8 mouse cellular contexts compared by ENCODE assay signal in the genomic region with DNA sequence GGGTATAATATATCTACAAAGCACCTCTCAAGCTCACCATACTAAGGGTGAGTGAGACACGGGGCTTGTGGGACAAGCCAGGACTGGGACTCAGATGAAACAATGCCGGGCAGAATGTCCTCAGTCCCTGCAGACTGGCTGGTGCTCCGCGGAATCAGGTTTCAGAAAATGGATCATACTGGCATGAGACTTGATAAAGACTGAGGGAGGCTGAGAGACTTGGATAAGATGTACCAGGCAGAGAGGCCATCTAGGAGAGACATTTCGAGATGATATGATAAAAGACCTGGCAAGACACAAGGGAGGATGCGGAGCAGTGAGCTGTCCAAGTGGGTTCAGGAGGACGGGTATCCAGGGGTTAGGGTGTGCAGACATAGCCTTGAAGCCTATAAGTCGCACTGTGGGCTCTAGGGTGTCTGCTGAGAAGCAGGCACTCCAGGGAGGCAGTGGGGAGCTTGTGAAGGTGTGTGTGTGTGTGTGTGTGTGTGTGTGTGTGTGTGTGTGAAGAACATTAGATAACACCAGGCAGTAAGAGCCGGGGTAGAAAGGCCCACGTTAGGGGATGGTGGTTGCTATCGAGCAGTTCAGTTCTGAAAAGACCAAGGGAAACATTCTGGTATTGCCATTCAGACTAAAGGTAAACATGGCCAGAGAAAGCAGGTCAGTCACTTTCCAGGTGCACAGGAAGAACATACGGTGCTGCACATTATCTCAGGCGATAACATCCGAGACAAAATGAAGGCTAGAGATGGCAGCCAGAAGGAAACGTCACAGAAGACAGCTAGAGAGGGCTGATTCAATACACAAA. TPM values are rescaled to one million over a fixed set of nuclear protein-coding genes. Genes with fewer than 3 reads are reported as not detected.
DNase-seq lines count a peak whose midpoint lies in the region; ATAC-seq and TF ChIP-seq lines count a peak whose summit lies in the region.

No protein-coding gene starts in this region.

- peak overlapping the region; percentile 87 for H3K9ac ChIP-seq in kidney, embryonic 16.5 days (replicated peaks; ENCODE audit: low read length)
- peak overlapping the region; percentile 94 for H3K9ac ChIP-seq in heart, postnatal 0 days (replicated peaks; ENCODE audit: low read depth, low read length)
- H3K9ac ChIP-seq in liver, postnatal 0 days (replicated peaks), result peak overlapping the region; percentile 94

- H3K36me3 ChIP-seq in kidney, embryonic 16.5 days (ENCODE audit: insufficient read depth, low read length), result no peaks in the 10 kb centered on the region
- no peaks in the 10 kb centered on the region for H3K36me3 ChIP-seq in heart, postnatal 0 days (replicated peaks; ENCODE audit: control insufficient read depth, insufficient read depth, low read length)
- no peaks in the 10 kb centered on the region for H3K36me3 ChIP-seq in liver, postnatal 0 days (replicated peaks; ENCODE audit: insufficient read depth, low read length)
- no peaks in the 10 kb centered on the region for H3K36me3 ChIP-seq in thymus, adult 2 months (ENCODE audit: control insufficient read depth, insufficient read depth, low read length)

- peak overlapping the region; percentile 75 for H3K4me2 ChIP-seq in kidney, embryonic 16.5 days (replicated peaks; ENCODE audit: low read depth, low read length)
- H3K4me2 ChIP-seq in heart, postnatal 0 days (ENCODE audit: low read depth, low read length), result peak overlapping the region; percentile 94
- peak overlapping the region; percentile 89 for H3K4me2 ChIP-seq in liver, postnatal 0 days (ENCODE audit: low read depth, low read length)

- no peak for ATAC-seq in kidney, embryonic 16.5 days (ENCODE audit: low FRiP score, low TSS enrichment)
- ATAC-seq in heart, postnatal 0 days (ENCODE audit: insufficient read depth, low read depth), result peak; percentile 1; the same call in 1 of the 2 replicates
- ATAC-seq in liver, postnatal 0 days, result peak; percentile 0; the same call in 1 of the 2 replicates

- 45% methylated on average over 15 of the region's 15 CpGs for WGBS in kidney, embryonic 16.5 days
- WGBS in heart, postnatal 0 days, result 33% methylated on average over 15 of the region's 15 CpGs
- 28% methylated on average over 15 of the region's 15 CpGs for WGBS in liver, postnatal 0 days (ENCODE audit: insufficient replicate concordance)
- 56% methylated on average over 15 of the region's 15 CpGs for WGBS in thymus, adult 2 months

- no peaks in the 10 kb centered on the region for H3K27me3 ChIP-seq in kidney, embryonic 16.5 days (ENCODE audit: insufficient read depth, low read length)
- H3K27me3 ChIP-seq in heart, postnatal 0 days (ENCODE audit: control insufficient read depth, insufficient read depth, low read length), result no peaks in the 10 kb centered on the region
- H3K27me3 ChIP-seq in liver, postnatal 0 days (ENCODE audit: insufficient read depth, low read length), result no peaks in the 10 kb centered on the region
- H3K27me3 ChIP-seq in thymus, adult 2 months (ENCODE audit: control insufficient read depth, insufficient read depth, low read length), result no peaks in the 10 kb centered on the region

- H3K4me3 ChIP-seq in kidney, embryonic 16.5 days (ENCODE audit: low read length), result peak overlapping the region; percentile 94
- peak overlapping the region; percentile 53 for H3K4me3 ChIP-seq in brown adipose tissue, adult 24 weeks (ENCODE audit: insufficient read depth, low read depth, low read length)
- peak overlapping the region; percentile 99 for H3K4me3 ChIP-seq in heart, postnatal 0 days (ENCODE audit: low read depth, low read length)
- peak overlapping the region; percentile 93 for H3K4me3 ChIP-seq in liver, postnatal 0 days (ENCODE audit: low read depth, low read length)
- H3K4me3 ChIP-seq in thymus, adult 2 months (ENCODE audit: control insufficient read depth, insufficient read depth, low read length), result no peak overlapping the region

- TF ChIP-seq CTCF in heart, postnatal 0 days (IDR thresholded peaks at IDR 0.05; ENCODE audit: low read depth), result no peak
- TF ChIP-seq CTCF in liver, postnatal 0 days (IDR thresholded peaks at IDR 0.05; ENCODE audit: low read depth), result no peak
- TF ChIP-seq CTCF in thymus, adult 2 months (IDR thresholded peaks at IDR 0.05; ENCODE audit: borderline replicate concordance, control insufficient read depth, extremely low read depth, insufficient read depth, low read length, poor library complexity), result no peak

- no peak for DNase-seq in kidney, adult 9 months
- no peak for DNase-seq in heart, postnatal 0 days (ENCODE audit: low spot score)
- peak; percentile 38 for DNase-seq in liver, postnatal 0 days
- no peak for DNase-seq in thymus, adult 2 months
- DNase-seq in layer of hippocampus, postnatal 25 days (ENCODE audit: extremely low spot score in 1 of 2, low spot score in 1 of 2), result no peak
- DNase-seq in kidney, adult 11 months, result no peak

- H3K4me1 ChIP-seq in kidney, embryonic 16.5 days (ENCODE audit: insufficient read depth, low read length), result peaks cover 25% of the 10 kb centered on the region
- peaks cover 9% of the 10 kb centered on the region; the same call in 1 of the 2 replicates for H3K4me1 ChIP-seq in brown adipose tissue, adult 24 weeks (ENCODE audit: control insufficient read depth, insufficient read depth, insufficient read length, low read length)
- peaks cover 33% of the 10 kb centered on the region for H3K4me1 ChIP-seq in heart, postnatal 0 days (ENCODE audit: control insufficient read depth, insufficient read depth)
- H3K4me1 ChIP-seq in liver, postnatal 0 days (ENCODE audit: insufficient read depth), result peaks cover 28% of the 10 kb centered on the region
- H3K4me1 ChIP-seq in thymus, adult 2 months (replicated peaks; ENCODE audit: control insufficient read depth, insufficient read depth, low read length), result peaks cover 42% of the 10 kb centered on the region

- H3K27ac ChIP-seq in kidney, embryonic 16.5 days (ENCODE audit: low read length), result peak overlapping the region; percentile 93
- H3K27ac ChIP-seq in brown adipose tissue, adult 24 weeks (replicated peaks; ENCODE audit: low read depth, low read length), result peak overlapping the region; percentile 92
- H3K27ac ChIP-seq in heart, postnatal 0 days (ENCODE audit: low read depth), result peak overlapping the region; percentile 94
- peak overlapping the region; percentile 96 for H3K27ac ChIP-seq in liver, postnatal 0 days (ENCODE audit: low read depth)
- H3K27ac ChIP-seq in thymus, adult 2 months (ENCODE audit: control insufficient read depth, insufficient read depth, low read length), result peak overlapping the region; percentile 97

- no peak for TF ChIP-seq EP300 in heart, postnatal 0 days (IDR thresholded peaks at IDR 0.05; ENCODE audit: low read depth)
- TF ChIP-seq EP300 in liver, postnatal 0 days (IDR thresholded peaks at IDR 0.05; ENCODE audit: low read depth), result peak; percentile 90

- no peak for TF ChIP-seq POLR2A in thymus, adult 2 months (IDR thresholded peaks at IDR 0.05; ENCODE audit: control insufficient read depth, extremely low read depth, insufficient read depth, low read length, poor library complexity)

- H3K9me3 ChIP-seq in kidney, embryonic 16.5 days (ENCODE audit: low read length), result no peaks in the 10 kb centered on the region
- no peaks in the 10 kb centered on the region for H3K9me3 ChIP-seq in heart, postnatal 0 days (replicated peaks; ENCODE audit: control insufficient read depth, low read length)
- H3K9me3 ChIP-seq in liver, postnatal 0 days (ENCODE audit: low read length), result no peaks in the 10 kb centered on the region

RNA-seq across cellular contexts. Expression of gene Pdcd4, which starts 10.1 kb away (rescaled TPM):
- polyA plus RNA-seq in kidney, embryonic 16.5 days (2015; fragmentation: Nextera tagmentation; extraction: Ambion mirVana), result 106 and 122 TPM in 2 replicates
- 32.7 and 33.8 TPM in 2 replicates for polyA plus RNA-seq in brown adipose tissue, adult 24 weeks (2012; ENCODE audit: insufficient read depth, insufficient read length, missing spikeins)
- total RNA-seq in heart, postnatal 0 days (2014; rRNA removed; ENCODE audit: low replicate concordance), result 4.2 and 5.5 TPM in 2 replicates
- polyA plus RNA-seq in heart, postnatal 0 days (2015; fragmentation: Nextera tagmentation; extraction: Ambion mirVana), result 28.6 and 34.8 TPM in 2 replicates
- 39.0 and 41.2 TPM in 2 replicates for polyA plus RNA-seq in liver, postnatal 0 days (2015; fragmentation: Nextera tagmentation; extraction: Ambion mirVana)
- polyA plus RNA-seq in thymus, adult 2 months (2012; rRNA removed), result 18.2 and 19.6 TPM in 2 replicates
- total RNA-seq in layer of hippocampus, postnatal 25 days (2021), result 100 to 1,000 TPM; 118 to 120 TPM

RNA-seq across cellular contexts. Expression of gene Shoc2, which starts 42.0 kb away (rescaled TPM):
- 43.1 and 48.9 TPM in 2 replicates for polyA plus RNA-seq in kidney, embryonic 16.5 days (2015; fragmentation: Nextera tagmentation; extraction: Ambion mirVana)
- 24.7 and 35.9 TPM in 2 replicates for polyA plus RNA-seq in brown adipose tissue, adult 24 weeks (2012; ENCODE audit: insufficient read depth, insufficient read length, missing spikeins)
- 38.0 and 48.6 TPM in 2 replicates for total RNA-seq in heart, postnatal 0 days (2014; rRNA removed; ENCODE audit: low replicate concordance)
- 20.1 and 22.1 TPM in 2 replicates for polyA plus RNA-seq in heart, postnatal 0 days (2015; fragmentation: Nextera tagmentation; extraction: Ambion mirVana)
- 13.5 and 13.7 TPM in 2 replicates for polyA plus RNA-seq in liver, postnatal 0 days (2015; fragmentation: Nextera tagmentation; extraction: Ambion mirVana)
- 14.9 and 18.6 TPM in 2 replicates for polyA plus RNA-seq in thymus, adult 2 months (2012; rRNA removed)
- total RNA-seq in layer of hippocampus, postnatal 25 days (2021), result 10 to 100 TPM; 47.8 to 49.1 TPM

RNA-seq across cellular contexts. Expression of gene Bbip1, which starts 42.3 kb away (rescaled TPM):
- polyA plus RNA-seq in kidney, embryonic 16.5 days (2015; fragmentation: Nextera tagmentation; extraction: Ambion mirVana), result 64.5 and 76.3 TPM in 2 replicates
- 61.0 and 70.1 TPM in 2 replicates for polyA plus RNA-seq in brown adipose tissue, adult 24 weeks (2012; ENCODE audit: insufficient read depth, insufficient read length, missing spikeins)
- 32.1 and 45.5 TPM in 2 replicates for total RNA-seq in heart, postnatal 0 days (2014; rRNA removed; ENCODE audit: low replicate concordance)
- 74.2 and 78.3 TPM in 2 replicates for polyA plus RNA-seq in heart, postnatal 0 days (2015; fragmentation: Nextera tagmentation; extraction: Ambion mirVana)
- polyA plus RNA-seq in liver, postnatal 0 days (2015; fragmentation: Nextera tagmentation; extraction: Ambion mirVana), result 32.6 and 36.5 TPM in 2 replicates
- polyA plus RNA-seq in thymus, adult 2 months (2012; rRNA removed), result 13.0 and 16.3 TPM in 2 replicates
- 10 to 100 TPM; 53.3 to 54.2 TPM for total RNA-seq in layer of hippocampus, postnatal 25 days (2021)
